Mouse (Mus musculus): ENCODE results near the gene Ptpn9. TPM values are rescaled to one million over a fixed set of nuclear protein-coding genes. Genes with fewer than 3 reads are reported as not detected.
"Not testable (repeated sequence)": the region's sequence is repeated elsewhere in the genome, so short reads cannot be mapped to it uniquely, and the experiment has no call there.

The Ptpn9 gene
- polyA plus RNA-seq, 1 experiment from 2014 or later = 40.9 TPM

GRCm38 (mm10) chr9:56981502-56981901 lies 13.2 kb upstream of the Ptpn9 start:
- no peak overlapping the region for H3K9ac ChIP-seq
- 72% methylated on average over 1 of the region's 1 CpGs for WGBS
- no peaks in the 10 kb centered on the region for H3K9me3 ChIP-seq (ENCODE audit: low read depth, low read length)
- TF ChIP-seq CTCF (IDR thresholded peaks at IDR 0.05; ENCODE audit: low read depth) = no peak
- H3K4me3 ChIP-seq (ENCODE audit: low read depth, low read length) = no peak overlapping the region
- no peaks in the 10 kb centered on the region for H3K27me3 ChIP-seq (ENCODE audit: insufficient read depth, low read length)
- H3K4me2 ChIP-seq = no peak overlapping the region
- peaks cover 26% of the 10 kb centered on the region; the same call in 1 of the 2 replicates for H3K36me3 ChIP-seq (ENCODE audit: insufficient read depth)
- no peak overlapping the region for H3K27ac ChIP-seq (ENCODE audit: low read depth)
- ATAC-seq (ENCODE audit: insufficient read depth) (no peak), DNase-seq (no peak)
- no peaks in the 10 kb centered on the region for H3K4me1 ChIP-seq (ENCODE audit: insufficient read depth)

- Histone ChIP-seq H3K4me3 (ENCODE audit: low read depth, low read length) (peak overlapping the region; percentile 85), H3K9me3 (ENCODE audit: low read depth, low read length) (no peaks in the 10 kb centered on the region), H3K4me1 (ENCODE audit: insufficient read depth) (0 out of 2 replicates have a peak, but pooled peaks cover 4% of the 10 kb centered on the region), H3K9ac (peak overlapping the region; percentile 96), H3K27me3 (ENCODE audit: insufficient read depth, low read length) (no peaks in the 10 kb centered on the region), H3K4me2 (peak overlapping the region; percentile 85), H3K36me3 (ENCODE audit: insufficient read depth) (0 out of 2 replicates have a peak, but pooled peaks cover 5% of the 10 kb centered on the region), H3K27ac (ENCODE audit: low read depth) (peak overlapping the region; percentile 98)
- ATAC-seq (ENCODE audit: insufficient read depth) = peak; percentile 65
- peak; percentile 73 for DNase-seq
- WGBS = under 1% methylated on average over 71 of the region's 80 CpGs
- no peak for TF ChIP-seq CTCF (IDR thresholded peaks at IDR 0.05; ENCODE audit: low read depth)
These were observed 690 bp downstream of the Ptpn9 start for GRCm38 (mm10) chr9:56995198-56996027.

- no peak for TF ChIP-seq CTCF (IDR thresholded peaks at IDR 0.05; ENCODE audit: low read depth)
- Histone ChIP-seq H3K4me3 (ENCODE audit: low read depth, low read length) (peak overlapping the region; percentile 85), H3K27me3 (ENCODE audit: insufficient read depth, low read length) (no peaks in the 10 kb centered on the region), H3K4me2 (peak overlapping the region; percentile 85), H3K27ac (ENCODE audit: low read depth) (peak overlapping the region; percentile 98), H3K9ac (peak overlapping the region; percentile 96), H3K36me3 (ENCODE audit: insufficient read depth) (0 out of 2 replicates have a peak, but pooled peaks cover 5% of the 10 kb centered on the region), H3K9me3 (ENCODE audit: low read depth, low read length) (no peaks in the 10 kb centered on the region), H3K4me1 (ENCODE audit: insufficient read depth) (0 out of 2 replicates have a peak, but pooled peaks cover 4% of the 10 kb centered on the region)
- ATAC-seq (ENCODE audit: insufficient read depth) (no peak), DNase-seq (peak; percentile 48)
- 0% methylated on average over 5 of the region's 5 CpGs for WGBS
These were observed 1.3 kb downstream of the Ptpn9 start for GRCm38 (mm10) chr9:56996028-56996346.

GRCm38 (mm10) chr9:56997206-56997605 lies 2.5 kb downstream of the Ptpn9 start:
- H3K9ac ChIP-seq; H3K27ac ChIP-seq (ENCODE audit: low read depth); H3K36me3 ChIP-seq (ENCODE audit: insufficient read depth); H3K4me2 ChIP-seq; H3K4me3 ChIP-seq (ENCODE audit: low read depth, low read length); H3K4me1 ChIP-seq (ENCODE audit: insufficient read depth); ATAC-seq (ENCODE audit: insufficient read depth); H3K9me3 ChIP-seq (ENCODE audit: low read depth, low read length); H3K27me3 ChIP-seq (ENCODE audit: insufficient read depth, low read length); DNase-seq: not testable (repeated sequence)
- 80% methylated on average over 1 of the region's 1 CpGs for WGBS

- Histone ChIP-seq H3K4me1 (ENCODE audit: insufficient read depth) (no peaks in the 10 kb centered on the region), H3K4me3 (ENCODE audit: low read depth, low read length) (no peak overlapping the region), H3K9ac (no peak overlapping the region), H3K4me2 (no peak overlapping the region), H3K9me3 (ENCODE audit: low read depth, low read length) (no peaks in the 10 kb centered on the region), H3K36me3 (ENCODE audit: insufficient read depth) (0 out of 2 replicates have a peak, but pooled peaks cover 7% of the 10 kb centered on the region), H3K27me3 (ENCODE audit: insufficient read depth, low read length) (no peaks in the 10 kb centered on the region), H3K27ac (ENCODE audit: low read depth) (no peak overlapping the region)
- WGBS = 54% methylated on average over 4 of the region's 4 CpGs
- DNase-seq (peak; percentile 26), ATAC-seq (ENCODE audit: insufficient read depth) (no peak)
- TF ChIP-seq CTCF (IDR thresholded peaks at IDR 0.05; ENCODE audit: low read depth) = no peak
These were observed 8.3 kb downstream of the Ptpn9 start for GRCm38 (mm10) chr9:57003011-57003410.

GRCm38 (mm10) chr9:57012393-57012792 lies 17.7 kb downstream of the Ptpn9 start:
- Histone ChIP-seq H3K36me3 (ENCODE audit: insufficient read depth) (peaks cover 7% of the 10 kb centered on the region; the same call in 1 of the 2 replicates), H3K27ac (ENCODE audit: low read depth) (no peak overlapping the region), H3K27me3 (ENCODE audit: insufficient read depth, low read length) (no peaks in the 10 kb centered on the region), H3K9me3 (ENCODE audit: low read depth, low read length) (peaks cover 4% of the 10 kb centered on the region; the same call in 1 of the 2 replicates), H3K4me1 (ENCODE audit: insufficient read depth) (no peaks in the 10 kb centered on the region), H3K4me3 (ENCODE audit: low read depth, low read length) (no peak overlapping the region), H3K4me2 (no peak overlapping the region), H3K9ac (no peak overlapping the region)
- no peak for TF ChIP-seq CTCF (IDR thresholded peaks at IDR 0.05; ENCODE audit: low read depth)
- no peak for DNase-seq
- no peak for ATAC-seq (ENCODE audit: insufficient read depth)
- WGBS = 83% methylated on average over 1 of the region's 1 CpGs

- WGBS = 93% methylated on average over 4 of the region's 4 CpGs
- no peak overlapping the region for H3K4me3 ChIP-seq (ENCODE audit: low read depth, low read length)
- H3K4me1 ChIP-seq (ENCODE audit: insufficient read depth) = no peaks in the 10 kb centered on the region
- no peaks in the 10 kb centered on the region for H3K27me3 ChIP-seq (ENCODE audit: insufficient read depth, low read length)
- H3K9ac ChIP-seq = no peak overlapping the region
- TF ChIP-seq CTCF (IDR thresholded peaks at IDR 0.05; ENCODE audit: low read depth) = no peak
- DNase-seq (no peak), ATAC-seq (ENCODE audit: insufficient read depth) (no peak)
- peaks cover 5% of the 10 kb centered on the region; the same call in 1 of the 2 replicates for H3K36me3 ChIP-seq (ENCODE audit: insufficient read depth)
- peaks cover 4% of the 10 kb centered on the region; the same call in 1 of the 2 replicates for H3K9me3 ChIP-seq (ENCODE audit: low read depth, low read length)
- no peak overlapping the region for H3K27ac ChIP-seq (ENCODE audit: low read depth)
- no peak overlapping the region for H3K4me2 ChIP-seq
These were observed 18.2 kb downstream of the Ptpn9 start for GRCm38 (mm10) chr9:57012895-57013294.
